Mouse (Mus musculus) midbrain, embryonic 16.5 days (tissue): ENCODE data around the gene Plscr5. TPM values are rescaled to one million over a fixed set of nuclear protein-coding genes. Genes with fewer than 3 reads are reported as not detected.

ENCODE experiments used
- ATAC-seq: fragments of 200-750 bp; cut with Nextera tagmentation; 2 replicates; pipeline ENCODE4 v1.8.0; 2017; ENCODE audit warnings: moderate TSS enrichment
- H3K27ac ChIP-seq: fragments of 300-500 bp; sonication (generic); 2 replicates; pipeline ENCODE4 v1.5.1; 2014; ENCODE audit warnings: mild to moderate bottlenecking, low read length, mixed read lengths
- H3K27me3 ChIP-seq: fragments of 300-500 bp; sonication (generic); 2 replicates; pipeline ENCODE4 v1.6.1; 2014; ENCODE audit warnings: low read depth, low read length, mixed read lengths; ENCODE audit not compliant: control insufficient read depth, insufficient read depth
- H3K36me3 ChIP-seq: fragments of 300-500 bp; sonication (generic); 2 replicates; pipeline ENCODE4 v1.6.1; 2014; ENCODE audit warnings: mild to moderate bottlenecking, low read length, moderate library complexity, mixed read lengths; ENCODE audit not compliant: control insufficient read depth, insufficient read depth
- H3K4me1 ChIP-seq: fragments of 300-500 bp; sonication (generic); 2 replicates; pipeline ENCODE4 v1.6.1; 2014; ENCODE audit warnings: mild to moderate bottlenecking, low read length, mixed read lengths; ENCODE audit not compliant: control insufficient read depth, insufficient read depth
- H3K4me2 ChIP-seq: fragments of 300-500 bp; sonication (generic); 2 replicates; pipeline ENCODE4 v1.6.1; 2014; ENCODE audit warnings: mild to moderate bottlenecking, low read length, mixed read lengths
- H3K4me3 ChIP-seq: fragments of 300-500 bp; sonication (generic); 2 replicates; pipeline ENCODE4 v1.5.1; 2014; ENCODE audit warnings: low read depth, mild to moderate bottlenecking, low read length, moderate library complexity, mixed read lengths
- H3K9ac ChIP-seq: fragments of 300-500 bp; sonication (generic); 2 replicates; pipeline ENCODE4 v1.6.1; 2014; ENCODE audit warnings: low read depth, low read length, mixed read lengths
- H3K9me3 ChIP-seq: fragments of 300-500 bp; sonication (generic); replicated peaks from 2 replicates; pipeline ENCODE4 v1.6.1; 2014; ENCODE audit warnings: mild to moderate bottlenecking, low read length, mixed read lengths; ENCODE audit not compliant: control insufficient read depth, poor library complexity, severe bottlenecking
- WGBS: fragments of 180-500 bp; shearing (Covaris S2); extraction: QIAGEN DNeasy Blood & Tissue Kit; methylation state at CpG from one replicate; pipeline ENCODE4 v1.1.7; 2014; 5-methylcytosine and 5-hydroxymethylcytosine counted together
- polyA plus RNA-seq: library from polyadenylated mRNA; unstranded; fragments of >200 nt; fragmentation: Nextera tagmentation; extraction: Ambion mirVana; gene quantifications from 2 replicates; pipeline ENCODE4 v1.2.1, GENCODE M21; 2015

Plscr5 gene
- polyA plus RNA-seq, 1 experiment from 2014 or later: 0.45 TPM

DNA sequence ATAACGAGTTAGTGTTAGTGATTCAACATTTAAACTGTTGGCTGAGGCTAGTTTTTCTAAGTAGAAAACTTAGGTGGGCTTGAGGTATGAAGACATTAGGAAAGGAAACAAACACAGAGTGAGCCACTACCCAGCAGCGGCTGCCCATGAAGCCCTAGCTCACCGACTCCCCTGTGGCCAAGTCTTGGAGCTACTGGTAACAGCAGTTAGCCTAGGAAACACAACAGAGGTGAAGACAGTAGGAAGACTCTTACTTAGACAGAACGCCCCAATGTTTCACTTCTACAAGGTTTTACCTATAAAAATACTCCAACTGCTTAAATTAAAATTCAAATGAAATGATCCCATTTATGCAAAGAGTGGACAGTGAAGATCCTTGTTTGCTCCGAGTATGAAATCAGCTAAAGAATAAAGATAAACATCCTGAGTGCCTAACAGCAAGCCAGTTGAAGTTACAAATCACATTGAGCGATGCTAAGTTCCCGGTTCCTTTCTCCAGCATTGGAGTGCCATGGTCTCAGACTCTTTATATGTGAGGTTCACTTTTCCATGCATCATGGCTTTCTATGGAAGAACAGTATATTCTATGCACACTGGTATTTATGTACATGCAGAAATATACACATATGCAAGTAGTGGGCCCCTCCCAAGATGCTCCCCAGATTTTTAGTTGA is 56.2 kb downstream of the Plscr5 start:
- peaks cover 2% of the 10 kb centered on the region; the same call in 1 of the 2 replicates for H3K4me1 ChIP-seq
- 84% methylated on average over 7 of the region's 7 CpGs for WGBS

DNA sequence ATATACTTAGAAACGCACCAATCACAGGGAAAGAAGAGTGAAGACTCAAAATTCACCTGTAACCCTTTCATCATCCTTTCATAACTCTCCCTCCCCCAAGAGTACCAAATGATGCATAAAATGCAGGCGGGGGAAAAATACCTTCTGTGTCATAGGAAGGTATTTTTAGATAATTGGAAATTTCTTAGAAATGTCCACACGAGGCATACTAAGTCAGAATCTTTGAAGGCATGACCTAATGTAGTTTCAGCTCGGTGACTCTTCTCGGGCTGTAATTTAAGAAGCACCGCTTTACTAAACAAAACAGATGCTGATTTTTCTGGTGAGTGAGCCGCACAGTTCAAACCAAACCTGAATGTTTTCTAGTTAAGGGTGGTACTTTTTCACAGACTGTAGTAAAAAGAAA is 56.7 kb downstream of the Plscr5 start, which contains the start of gene Plscr1:
TSS of gene Plscr1 (plus strand) at position 304 of the 406 bp plus-strand sequence.
- H3K9ac ChIP-seq: peak within 1 kb of the TSS; percentile 72
- no peak for ATAC-seq
- peak within 1 kb of the TSS; percentile 57 for H3K4me3 ChIP-seq
- peaks cover 2% of the 10 kb centered on the region; the same call in 1 of the 2 replicates for H3K4me1 ChIP-seq
- 32% methylated on average over 7 of the region's 7 CpGs for WGBS
- H3K4me2 ChIP-seq: peak within 1 kb of the TSS; percentile 71
- no peaks in the 10 kb centered on the region for H3K9me3 ChIP-seq
- H3K36me3 ChIP-seq: no peaks in the 10 kb centered on the region
- no peaks in the 10 kb centered on the region for H3K27me3 ChIP-seq
- peak within 1 kb of the TSS; percentile 70 for H3K27ac ChIP-seq

More for the DNA sequence above, 56.2 kb downstream of the Plscr5 start:
- H3K9ac ChIP-seq: no peak overlapping the region
- no peaks in the 10 kb centered on the region for H3K9me3 ChIP-seq
- H3K36me3 ChIP-seq: no peaks in the 10 kb centered on the region
- H3K27ac ChIP-seq: no peak overlapping the region
- no peaks in the 10 kb centered on the region for H3K27me3 ChIP-seq
- no peak for ATAC-seq
- no peak overlapping the region for H3K4me2 ChIP-seq
- no peak overlapping the region for H3K4me3 ChIP-seq

DNA sequence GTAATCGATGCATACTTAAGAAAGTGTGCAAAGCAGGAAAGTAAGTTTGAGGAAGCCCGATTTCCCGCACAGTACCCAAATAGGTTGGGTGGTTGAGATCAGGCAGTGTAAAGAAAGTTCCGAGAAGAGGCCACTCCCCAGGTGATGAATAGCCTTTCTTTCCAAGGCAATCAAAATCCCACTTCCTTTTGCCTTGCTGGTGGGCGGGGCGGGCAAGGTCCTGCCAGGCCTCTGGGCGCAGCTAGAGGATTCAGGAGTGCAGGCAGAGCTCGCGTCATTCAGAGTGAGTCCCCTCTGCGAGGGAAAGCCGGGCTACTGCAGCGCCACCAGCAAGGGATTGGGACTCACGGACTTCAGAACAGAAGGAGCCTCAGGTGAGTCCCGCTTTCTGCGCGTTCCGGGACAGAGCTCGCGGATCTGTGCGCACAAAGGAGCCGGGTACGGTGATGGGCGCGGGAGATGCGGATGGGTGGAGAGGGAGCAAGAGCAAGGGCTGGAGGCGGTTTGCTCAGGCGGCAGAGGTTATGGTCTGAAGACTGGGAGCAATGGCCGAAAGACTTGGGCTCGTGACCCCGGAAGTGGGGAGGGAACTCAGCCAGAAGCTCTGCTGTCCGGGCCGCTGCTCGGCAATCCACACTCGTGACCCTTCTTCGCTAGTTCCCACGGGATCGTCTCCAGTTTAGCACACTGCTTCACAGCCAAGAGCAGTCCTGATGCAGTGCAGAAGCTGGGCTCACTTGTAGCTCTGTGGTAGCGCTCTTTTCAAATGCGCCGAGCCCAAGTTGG is 57.4 kb downstream of the Plscr5 start:
- Histone ChIP-seq H3K27me3 (no peaks in the 10 kb centered on the region), H3K27ac (peak overlapping the region; percentile 70), H3K9ac (peak overlapping the region; percentile 72), H3K4me2 (peak overlapping the region; percentile 71), H3K9me3 (no peaks in the 10 kb centered on the region), H3K4me1 (peaks cover 2% of the 10 kb centered on the region; the same call in 1 of the 2 replicates), H3K4me3 (peak overlapping the region; percentile 57), H3K36me3 (no peaks in the 10 kb centered on the region)
- peak; percentile 94 for ATAC-seq
- WGBS: under 1% methylated on average over 40 of the region's 40 CpGs

DNA sequence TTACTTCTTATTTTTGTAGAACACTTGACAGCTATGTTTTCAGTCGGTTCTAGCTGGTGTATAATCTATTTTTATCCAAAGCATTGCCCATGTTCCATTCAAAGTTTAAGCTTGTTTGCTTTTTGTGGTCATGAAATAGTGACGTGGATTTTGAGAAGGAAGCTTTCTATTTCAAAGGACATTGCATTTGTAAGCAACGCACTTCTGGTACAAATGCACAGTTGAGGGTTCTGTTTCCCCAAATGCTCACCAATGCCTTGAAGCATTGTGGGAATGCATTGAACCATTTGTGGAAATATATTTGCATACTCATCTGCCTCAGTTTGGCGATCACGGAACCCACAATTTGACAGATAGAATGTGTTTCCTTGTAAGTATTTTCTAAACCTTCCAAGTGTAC is 60.0 kb downstream of the Plscr5 start:
- Histone ChIP-seq H3K27ac (no peak overlapping the region), H3K4me3 (no peak overlapping the region), H3K9me3 (no peaks in the 10 kb centered on the region), H3K27me3 (no peaks in the 10 kb centered on the region), H3K4me1 (peaks cover 2% of the 10 kb centered on the region; the same call in 1 of the 2 replicates), H3K4me2 (no peak overlapping the region), H3K36me3 (no peaks in the 10 kb centered on the region), H3K9ac (no peak overlapping the region)
- ATAC-seq: no peak
- WGBS: 85% methylated on average over 5 of the region's 5 CpGs

DNA sequence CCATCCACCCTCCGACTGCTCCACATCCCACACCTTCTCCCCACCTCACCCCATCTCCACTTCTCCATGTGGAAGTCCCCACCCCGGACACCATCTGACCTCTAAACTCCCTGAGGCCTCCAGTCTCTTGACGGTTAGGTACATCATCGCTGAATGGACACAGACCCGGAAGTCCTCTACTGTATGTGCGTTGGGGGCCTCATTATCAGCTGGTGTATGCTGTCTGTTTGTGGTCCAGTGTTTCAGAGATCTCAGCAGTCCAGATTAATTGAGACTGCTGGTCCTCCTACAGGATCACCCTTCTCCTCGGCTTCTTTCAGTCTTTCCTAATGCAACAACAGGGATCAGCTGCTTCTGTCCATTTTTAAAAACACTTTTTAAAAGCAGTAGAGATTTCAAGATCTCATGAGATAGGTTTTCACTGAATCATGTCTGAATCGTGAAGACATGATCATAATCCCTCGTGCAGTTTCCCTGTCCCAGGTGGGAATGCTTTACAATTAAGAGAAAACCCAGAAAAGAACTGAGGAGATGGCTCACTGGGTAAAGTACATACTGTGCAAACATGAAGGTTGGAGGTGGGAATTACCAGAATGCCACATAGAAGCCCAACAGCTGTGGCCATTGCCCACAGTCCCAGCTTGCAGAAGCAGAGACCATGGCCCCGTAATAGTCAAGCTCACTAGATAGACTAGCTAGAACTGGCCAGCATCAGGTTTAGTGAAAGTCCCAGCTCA is 61.0 kb downstream of the Plscr5 start:
- WGBS: 93% methylated on average over 10 of the region's 10 CpGs
- H3K27me3 ChIP-seq: no peaks in the 10 kb centered on the region
- H3K36me3 ChIP-seq: no peaks in the 10 kb centered on the region
- ATAC-seq: no peak
- no peak overlapping the region for H3K4me2 ChIP-seq
- no peak overlapping the region for H3K4me3 ChIP-seq
- H3K9me3 ChIP-seq: no peaks in the 10 kb centered on the region
- H3K4me1 ChIP-seq: peaks cover 2% of the 10 kb centered on the region; the same call in 1 of the 2 replicates
- H3K27ac ChIP-seq: no peak overlapping the region
- no peak overlapping the region for H3K9ac ChIP-seq

Other genes with a start within 250 kb of the Plscr5 start
- 7.9 and 8.8 TPM in 2 replicates for gene Plscr1, start 56.8 kb downstream of the Plscr5 start, polyA plus RNA-seq
- gene Plscr2, start 82.7 kb downstream of the Plscr5 start, polyA plus RNA-seq: 0.58 and 1.1 TPM in 2 replicates
- gene 1700057G04Rik, start 116.4 kb downstream of the Plscr5 start, polyA plus RNA-seq: not detected in 2 replicates